Mouse (Mus musculus): ENCODE measurements around the gene Trim30c. TPM values are rescaled to one million over a fixed set of nuclear protein-coding genes. Genes with fewer than 3 reads are reported as not detected.

Trim30c gene
- 0.21 and 0.23 TPM in 2 replicates for polyA plus RNA-seq (2012; rRNA removed)

DNA sequence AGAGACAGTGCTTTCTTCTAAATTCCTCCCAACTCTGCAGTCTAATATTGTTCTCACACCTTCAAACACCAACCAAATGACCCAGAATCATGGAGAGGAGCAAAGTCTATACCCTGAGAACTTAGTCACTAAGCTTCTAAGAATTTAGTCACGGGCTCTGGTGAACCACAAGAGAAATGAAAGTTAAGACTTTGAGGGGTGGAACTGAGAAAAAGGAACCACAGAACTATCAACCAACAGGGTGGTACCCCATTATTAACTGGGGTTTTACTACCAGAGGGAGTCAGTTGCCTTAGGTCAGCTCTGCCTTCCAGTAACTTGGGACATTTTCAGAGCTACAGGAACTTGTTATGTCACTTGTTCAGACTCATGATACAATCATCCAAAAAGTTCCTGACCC is at the start of gene Trim30c:
Gene Trim30c (minus strand): TSS at position 140 of the 400 bp plus-strand sequence.

DNA sequence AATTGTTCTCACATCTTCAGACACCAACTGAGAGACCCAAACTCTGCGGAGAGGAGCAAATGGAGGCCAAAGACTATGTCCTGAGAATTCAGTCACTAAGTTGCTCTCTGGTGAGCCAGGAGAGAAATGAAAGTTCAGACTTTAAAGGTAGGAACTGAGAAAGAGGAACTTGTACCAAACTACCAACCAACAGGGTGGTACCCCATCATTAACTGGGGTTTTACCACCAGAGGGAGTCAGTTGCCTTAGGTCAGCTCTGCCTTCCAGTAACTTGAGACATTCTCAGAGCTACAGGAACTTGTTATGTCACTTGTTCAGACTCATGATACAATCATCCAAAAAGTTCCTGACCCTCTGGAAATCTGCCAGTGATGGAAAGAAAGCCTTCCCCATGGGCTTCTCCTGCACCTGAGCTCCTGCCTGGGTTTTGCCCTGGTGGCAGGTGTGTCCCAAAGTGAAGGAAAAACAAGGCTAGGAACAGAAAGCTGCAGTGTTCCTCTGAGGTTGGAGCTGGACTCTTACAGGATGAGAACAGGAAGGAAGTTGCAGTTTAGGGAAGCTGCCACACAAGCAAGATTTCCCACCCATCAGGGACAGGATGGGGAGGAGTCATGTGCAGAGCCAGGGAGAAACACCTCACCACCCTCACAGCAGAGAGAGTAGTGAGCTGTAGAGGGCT is 30.8 kb downstream of the Trim30c start, which contains the start of gene Trim30b:
Gene Trim30b (minus strand): TSS at position 149 of the 679 bp plus-strand sequence.

DNA sequence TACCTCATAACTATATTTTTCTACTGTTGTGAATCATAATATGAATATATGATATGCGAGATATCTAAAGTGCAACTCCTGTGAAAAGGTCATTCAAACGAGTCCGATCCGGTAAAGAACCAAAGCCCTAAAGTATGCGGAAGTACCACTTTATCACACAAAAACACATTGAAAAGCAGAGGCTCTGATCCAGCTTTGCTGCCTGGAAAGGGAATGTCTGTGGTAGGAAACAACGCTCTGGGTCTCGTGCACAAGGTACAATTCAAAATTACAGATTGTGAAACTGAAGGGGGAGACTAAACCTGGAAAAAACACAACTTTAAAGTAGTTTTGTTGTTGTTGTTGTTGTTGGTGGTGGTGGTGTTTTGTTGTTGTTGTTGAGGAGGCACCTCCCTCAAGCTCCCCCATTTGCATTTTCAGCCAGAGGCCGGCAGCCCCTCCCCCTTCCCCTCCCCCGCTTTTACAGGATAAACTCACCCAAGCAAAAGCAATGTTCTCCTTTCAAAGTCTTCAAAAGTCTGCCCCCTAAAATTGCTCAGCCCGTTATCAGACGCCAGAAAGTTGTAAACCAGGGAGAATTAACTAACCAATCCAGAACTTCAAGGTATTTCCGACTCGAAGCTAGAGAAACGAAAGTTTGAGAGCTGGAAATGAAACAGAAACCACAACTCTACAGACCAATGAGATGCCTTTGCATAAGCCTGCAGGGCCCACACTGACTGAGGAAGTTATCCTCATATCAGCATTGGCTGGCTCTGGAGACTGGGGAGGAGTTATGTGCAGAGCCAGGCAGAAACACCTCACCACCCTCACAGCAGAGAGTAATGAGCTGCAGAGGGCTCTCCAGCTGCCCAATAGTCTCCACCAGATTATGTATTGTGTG is 47.7 kb downstream of the Trim30c start, which contains the start of gene Trim12c:
Gene Trim12c (minus strand): TSS at position 646 of the 883 bp plus-strand sequence.

Other genes starting within 250 kb of the Trim30c start
- gene Olfm5, start 236.0 kb downstream of the Trim30c start, polyA plus RNA-seq (2012; rRNA removed), result 0.01 TPM in 1 of 2 replicates, not detected in the other
- 0.03 and 0.06 TPM in 2 replicates for gene Olfr648, start 217.4 kb downstream of the Trim30c start, polyA plus RNA-seq (2012; rRNA removed)
- not detected in 2 replicates for gene Olfr649, start 204.9 kb downstream of the Trim30c start, polyA plus RNA-seq (2012; rRNA removed)
- gene Trim6, start 182.0 kb downstream of the Trim30c start, polyA plus RNA-seq (2012; rRNA removed), result 0.59 and 0.62 TPM in 2 replicates
- 1.8 and 2.3 TPM in 2 replicates for gene Trim34a, start 156.4 kb downstream of the Trim30c start, polyA plus RNA-seq (2012; rRNA removed)
- gene Trim5, start 112.7 kb downstream of the Trim30c start, polyA plus RNA-seq (2012; rRNA removed), result 0.26 and 0.39 TPM in 2 replicates
- 3.5 and 3.7 TPM in 2 replicates for gene Trim12a, start 85.4 kb downstream of the Trim30c start, polyA plus RNA-seq (2012; rRNA removed)
- gene Trim34b, start 71.4 kb downstream of the Trim30c start, polyA plus RNA-seq (2012; rRNA removed), result 0.02 TPM in 1 of 2 replicates, not detected in the other
- 2.0 and 2.9 TPM in 2 replicates for gene Trim12c, start 47.5 kb downstream of the Trim30c start, polyA plus RNA-seq (2012; rRNA removed)
- gene Trim30b, start 31.0 kb downstream of the Trim30c start, polyA plus RNA-seq (2012; rRNA removed), result 0.15 and 0.23 TPM in 2 replicates
- gene Trim30a, start 64.4 kb upstream of the Trim30c start, polyA plus RNA-seq (2012; rRNA removed), result 1.8 and 2.6 TPM in 2 replicates
- gene Trim30d, start 107.0 kb upstream of the Trim30c start, polyA plus RNA-seq (2012; rRNA removed), result 0.63 and 0.83 TPM in 2 replicates
- gene Olfr651, start 149.3 kb upstream of the Trim30c start, polyA plus RNA-seq (2012; rRNA removed), result not detected in 2 replicates
- gene Olfr652, start 160.1 kb upstream of the Trim30c start, polyA plus RNA-seq (2012; rRNA removed), result not detected in 2 replicates
- not detected in 2 replicates for gene Olfr653, start 176.5 kb upstream of the Trim30c start, polyA plus RNA-seq (2012; rRNA removed)
- not detected in 2 replicates for gene Olfr654, start 186.2 kb upstream of the Trim30c start, polyA plus RNA-seq (2012; rRNA removed)
- gene Olfr655, start 200.9 kb upstream of the Trim30c start, polyA plus RNA-seq (2012; rRNA removed), result not detected in 2 replicates
- not detected in 2 replicates for gene Olfr656, start 213.1 kb upstream of the Trim30c start, polyA plus RNA-seq (2012; rRNA removed)
- gene Olfr657, start 224.0 kb upstream of the Trim30c start, polyA plus RNA-seq (2012; rRNA removed), result not detected in 2 replicates
- gene Olfr658, start 246.5 kb upstream of the Trim30c start, polyA plus RNA-seq (2012; rRNA removed), result 0.01 TPM in 1 of 2 replicates, not detected in the other

All from liver, embryonic 14 days (tissue).